Mouse (Mus musculus) embryonic fibroblast, embryonic 13.5 days (primary cell): ENCODE results near the gene 1700012P22Rik.

Source experiments
- CTCF ChIP-seq: IDR thresholded peaks from 2 replicates; pipeline ENCODE4 v1.5.1; 2011; ENCODE audit warnings: mild to moderate bottlenecking, control low read depth, low read length, moderate library complexity, borderline replicate concordance; ENCODE audit not compliant: insufficient read depth
- POLR2A ChIP-seq: IDR thresholded peaks from 2 replicates; pipeline ENCODE4 v1.6.1; 2011; ENCODE audit warnings: low read depth, mild to moderate bottlenecking, control low read depth, low read length, moderate library complexity

DNA sequence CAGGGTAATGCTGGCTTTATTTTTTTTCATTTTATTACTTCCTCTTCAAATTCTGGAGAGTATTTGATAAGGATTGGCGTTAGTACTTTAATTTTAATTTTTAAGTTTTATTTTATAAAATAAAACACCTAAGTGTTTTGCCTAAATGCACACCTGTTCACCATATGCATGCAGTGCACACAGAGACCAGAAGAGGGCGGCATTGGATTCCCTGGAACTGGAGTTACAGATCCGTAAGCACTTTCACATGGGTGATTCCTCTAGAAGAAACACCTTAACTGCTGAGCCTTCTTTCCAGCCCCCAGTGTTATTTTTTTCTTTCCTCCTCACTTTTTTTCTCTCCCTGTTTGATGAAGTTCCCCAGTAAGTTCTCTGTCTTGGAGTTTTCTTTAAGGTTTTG is 9.7 kb downstream of the 1700012P22Rik start:
- TF ChIP-seq CTCF = no peak
- TF ChIP-seq POLR2A = no peak
